Mouse (Mus musculus): Measurements from ENCODE around the gene Nt5c2. TPM values are rescaled to one million over a fixed set of nuclear protein-coding genes. Genes with fewer than 3 reads are reported as not detected.

Gene Nt5c2
- total RNA-seq, 2 experiments from 2014 or later = 68.7 to 80.2 TPM

- no peak for DNase-seq (ENCODE audit: low spot score in 2 of 2)
Observed at GRCm38 (mm10) chr19:46857277-46857989, 157.5 kb downstream of the Nt5c2 start.

- no peak for DNase-seq (ENCODE audit: low spot score in 2 of 2)
Observed at GRCm38 (mm10) chr19:46856780-46857179, 158.2 kb downstream of the Nt5c2 start.

GRCm38 (mm10) chr19:46856232-46856631 is 158.7 kb downstream of the Nt5c2 start:
- no peak for DNase-seq (ENCODE audit: low spot score in 2 of 2)

GRCm38 (mm10) chr19:46849443-46849997 is 165.4 kb downstream of the Nt5c2 start:
- DNase-seq (ENCODE audit: low spot score in 2 of 2) = no peak

GRCm38 (mm10) chr19:46848381-46849268 is 166.3 kb downstream of the Nt5c2 start:
- DNase-seq (ENCODE audit: low spot score in 2 of 2) = no peak

- no peak for DNase-seq (ENCODE audit: low spot score in 2 of 2)
Observed at GRCm38 (mm10) chr19:46846459-46846858, 168.5 kb downstream of the Nt5c2 start.

GRCm38 (mm10) chr19:46846056-46846455 is 168.9 kb downstream of the Nt5c2 start:
- no peak for DNase-seq (ENCODE audit: low spot score in 2 of 2)

- DNase-seq (ENCODE audit: low spot score in 2 of 2) = no peak
Observed at GRCm38 (mm10) chr19:46843030-46843429, 171.9 kb downstream of the Nt5c2 start.

- DNase-seq (ENCODE audit: low spot score in 2 of 2) = no peak
Observed at GRCm38 (mm10) chr19:46841016-46841415, 173.9 kb downstream of the Nt5c2 start.

GRCm38 (mm10) chr19:46837290-46838079 is 177.5 kb downstream of the Nt5c2 start:
- DNase-seq (ENCODE audit: low spot score in 2 of 2) = no peak

GRCm38 (mm10) chr19:46836085-46836484 is 178.9 kb downstream of the Nt5c2 start:
- DNase-seq (ENCODE audit: low spot score in 2 of 2) = no peak

GRCm38 (mm10) chr19:46835339-46835738 is 179.6 kb downstream of the Nt5c2 start:
- no peak for DNase-seq (ENCODE audit: low spot score in 2 of 2)

GRCm38 (mm10) chr19:46834301-46834700 is 180.7 kb downstream of the Nt5c2 start:
- DNase-seq (ENCODE audit: low spot score in 2 of 2) = no peak

Other genes starting within 250 kb of the Nt5c2 start
- gene Ina, start 455 bp downstream of the Nt5c2 start, total RNA-seq (2021) = under 1 TPM; 0.08 to 0.25 TPM
- gene Pcgf6, start 35.8 kb upstream of the Nt5c2 start, total RNA-seq (2021) = 1 to 10 TPM; 5.3 to 7.0 TPM
- 1 to 10 TPM; 4.0 to 4.1 TPM for gene Taf5, start 52.6 kb upstream of the Nt5c2 start, total RNA-seq (2021)
- 100 to 1,000 TPM; 864 to 878 TPM for gene Usmg5, start 75.5 kb upstream of the Nt5c2 start, total RNA-seq (2021)
- 10 to 100 TPM; 14.2 to 16.3 TPM for gene Pdcd11, start 75.6 kb upstream of the Nt5c2 start, total RNA-seq (2021)
- gene Calhm2, start 123.1 kb upstream of the Nt5c2 start, total RNA-seq (2021) = 1 to 10 TPM; 5.6 to 6.1 TPM
- not detected for gene Calhm1, start 129.1 kb upstream of the Nt5c2 start, total RNA-seq (2021)
- not detected for gene Calhm3, start 142.6 kb upstream of the Nt5c2 start, total RNA-seq (2021)
- 10 to 100 TPM; 30.8 to 33.0 TPM for gene Neurl1a, start 163.7 kb upstream of the Nt5c2 start, total RNA-seq (2021)